Mouse (Mus musculus) heart, adult 2 months (tissue): ENCODE measurements around the gene Shank1.

Experiments
- CTCF ChIP-seq: fragments of 200-600 bp; IDR thresholded peaks from 2 replicates; pipeline ENCODE4 v1.8.1; 2022; ENCODE audit warnings: antibody characterized with exemption, mild to moderate bottlenecking, moderate library complexity
- EP300 ChIP-seq: fragments of 200-500 bp; IDR thresholded peaks from 2 replicates; pipeline ENCODE4 v1.6.1; 2011; ENCODE audit warnings: low read depth, low read length, control low read depth; ENCODE audit not compliant: insufficient read depth
- POLR2A ChIP-seq: fragments of 200-500 bp; IDR thresholded peaks from 2 replicates; pipeline ENCODE4 v1.6.1; 2011; ENCODE audit warnings: mild to moderate bottlenecking, low read depth, low read length, control low read depth; ENCODE audit not compliant: insufficient read depth

- TF ChIP-seq POLR2A (no peak), CTCF (no peak), EP300 (no peak)
These were observed 42.1 kb downstream of the Shank1 start for GRCm38 (mm10) chr7:44351881-44352749.
